Mouse (Mus musculus) retina, adult 2 months (tissue): Measurements from ENCODE around the gene Slc38a4.

Source experiments
- DNase-seq: peaks from one replicate; pipeline ENCODE4 v3.0.0-alpha.2; 2012; ENCODE audit warnings: low read depth, low spot score

Gene Slc38a4

GRCm38 (mm10) chr15:97055794-97056193, at the start of gene Slc38a4:
Slc38a4 (minus strand) TSS chr15:97055956.
- DNase-seq, result no peak

DNA sequence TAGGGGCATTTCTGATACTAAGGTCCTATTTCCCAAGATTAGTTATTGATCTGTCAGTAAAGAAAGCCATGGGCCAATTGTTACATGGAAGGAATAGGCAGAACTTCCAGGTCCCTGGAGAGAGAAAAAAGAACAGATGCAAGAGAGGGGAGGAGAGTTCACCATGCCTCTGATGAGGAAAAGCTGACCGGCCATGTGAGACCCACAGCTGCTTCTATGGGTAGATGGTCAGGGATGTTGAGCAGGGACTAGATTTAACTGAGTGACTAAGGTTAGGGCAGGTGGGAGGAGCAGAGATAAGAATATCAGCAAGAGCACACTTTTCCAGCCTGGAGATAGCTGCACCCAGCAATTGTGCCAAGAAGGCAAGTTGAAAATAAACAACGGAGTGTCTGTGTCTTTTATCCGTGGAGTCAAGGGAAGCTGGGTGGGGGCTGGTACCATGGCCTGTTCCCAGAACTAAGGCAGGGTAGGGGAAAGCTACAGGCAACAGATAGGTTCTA, 49.2 kb upstream of the Slc38a4 start:
- DNase-seq, result no peak

DNA sequence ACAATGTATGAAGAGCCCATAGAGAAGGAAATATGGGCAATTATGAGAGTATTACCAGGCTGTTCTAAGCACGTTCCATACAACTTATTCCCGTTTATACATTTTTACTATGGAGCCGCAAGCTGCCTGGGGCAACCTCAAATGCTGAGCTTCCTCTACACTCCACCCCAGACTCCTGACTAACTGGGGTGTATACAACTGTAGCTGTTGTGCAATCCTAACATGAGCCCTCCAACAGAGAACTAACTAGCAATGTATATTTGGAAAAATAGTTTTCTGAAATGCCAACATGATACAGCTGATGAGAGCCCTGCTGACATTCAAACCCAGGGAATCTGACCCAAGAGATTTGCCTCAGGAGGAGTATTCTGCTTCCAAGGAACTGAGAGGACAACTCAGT, 48.3 kb upstream of the Slc38a4 start:
- DNase-seq, result no peak

DNA sequence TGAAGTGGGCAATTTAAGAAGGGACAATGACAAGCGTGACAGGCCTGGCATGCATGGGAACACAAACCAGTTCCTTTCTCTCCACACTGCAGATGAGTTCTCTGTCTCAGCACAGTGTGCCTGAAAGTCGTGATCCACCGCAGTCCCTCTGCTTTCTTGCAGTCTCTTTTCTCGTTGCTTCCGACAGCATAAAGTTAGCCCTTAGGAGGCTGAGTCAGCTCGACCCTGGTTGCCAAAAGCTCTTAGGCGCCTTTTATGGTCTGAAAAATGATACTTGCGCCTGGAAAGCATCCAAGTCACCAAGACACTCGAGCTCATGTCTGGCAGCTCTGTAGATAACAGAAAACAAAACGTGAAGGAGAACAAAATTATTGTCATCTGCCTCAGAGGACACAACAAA, 47.1 kb upstream of the Slc38a4 start:
- no peak for DNase-seq

- DNase-seq, result no peak
These were observed 46.4 kb upstream of the Slc38a4 start for GRCm38 (mm10) chr15:97102181-97102580.

GRCm38 (mm10) chr15:97099101-97099500, 43.3 kb upstream of the Slc38a4 start:
- no peak for DNase-seq

- no peak for DNase-seq
These were observed 41.8 kb upstream of the Slc38a4 start for GRCm38 (mm10) chr15:97097548-97097947.

GRCm38 (mm10) chr15:97089526-97089925, 33.8 kb upstream of the Slc38a4 start:
- DNase-seq, result no peak

DNA sequence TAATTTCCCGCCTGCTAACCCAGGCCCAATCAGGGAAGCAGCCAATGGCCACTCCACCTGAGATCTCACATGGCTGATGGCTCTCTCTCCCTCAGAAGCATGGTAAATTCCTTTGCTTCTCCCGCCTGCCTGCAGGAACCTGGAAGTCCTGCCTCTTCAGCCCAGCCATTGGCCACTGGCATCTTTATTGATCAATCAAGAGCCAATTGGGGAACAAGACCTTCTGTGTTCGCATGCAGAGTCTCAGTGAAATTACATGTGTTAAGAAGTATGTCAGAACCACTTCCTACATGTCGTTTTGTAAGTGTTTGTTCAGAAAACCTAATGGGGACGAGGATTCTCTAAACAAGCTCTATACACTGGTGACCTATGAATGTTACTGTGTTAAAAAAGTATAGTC, 30.1 kb upstream of the Slc38a4 start:
- no peak for DNase-seq

DNA sequence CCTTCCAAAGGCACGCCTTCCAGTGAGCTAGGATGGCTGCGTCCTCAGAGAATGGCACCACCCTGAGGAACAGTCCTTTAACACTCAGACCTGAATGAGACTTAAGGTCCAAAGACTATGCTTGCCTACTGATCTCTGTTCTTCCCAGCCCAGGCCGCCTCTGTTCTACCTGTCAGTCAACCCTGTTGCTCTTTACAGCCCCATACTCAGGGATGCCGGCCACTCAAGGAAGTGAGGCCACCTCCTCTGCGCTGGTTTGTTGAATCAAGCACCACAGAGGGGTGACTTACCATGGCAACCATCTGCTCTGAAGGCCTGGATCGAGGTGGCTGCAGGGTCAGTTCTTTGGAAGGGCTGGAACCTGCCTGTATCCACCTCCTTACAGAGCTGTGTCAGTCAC, 21.9 kb upstream of the Slc38a4 start:
- no peak for DNase-seq

GRCm38 (mm10) chr15:97076092-97076491, 20.3 kb upstream of the Slc38a4 start:
- no peak for DNase-seq

DNA sequence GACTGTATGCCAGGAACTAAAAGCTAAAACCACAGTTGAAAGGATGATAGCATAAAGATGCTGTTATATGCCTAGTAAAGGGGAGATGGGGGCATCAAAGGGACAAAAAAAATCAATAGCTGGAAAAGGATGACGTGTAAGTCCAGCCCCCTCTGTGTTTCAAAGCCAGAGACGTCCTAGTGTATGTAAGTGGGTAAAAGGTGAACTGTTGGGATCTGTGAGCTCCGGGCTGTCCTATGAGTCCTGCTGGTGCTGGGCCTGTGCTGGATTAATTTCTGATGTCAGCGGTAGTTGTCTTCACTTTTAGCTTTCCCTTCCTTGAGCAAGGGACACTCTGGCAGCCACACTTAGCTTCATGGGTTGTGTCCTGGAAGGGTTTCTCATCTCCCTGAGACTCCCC, 19.5 kb upstream of the Slc38a4 start:
- DNase-seq, result no peak

- DNase-seq, result no peak
These were observed 17.4 kb upstream of the Slc38a4 start for GRCm38 (mm10) chr15:97072859-97073826.

GRCm38 (mm10) chr15:97067340-97068136, 11.8 kb upstream of the Slc38a4 start:
- DNase-seq, result no peak

DNA sequence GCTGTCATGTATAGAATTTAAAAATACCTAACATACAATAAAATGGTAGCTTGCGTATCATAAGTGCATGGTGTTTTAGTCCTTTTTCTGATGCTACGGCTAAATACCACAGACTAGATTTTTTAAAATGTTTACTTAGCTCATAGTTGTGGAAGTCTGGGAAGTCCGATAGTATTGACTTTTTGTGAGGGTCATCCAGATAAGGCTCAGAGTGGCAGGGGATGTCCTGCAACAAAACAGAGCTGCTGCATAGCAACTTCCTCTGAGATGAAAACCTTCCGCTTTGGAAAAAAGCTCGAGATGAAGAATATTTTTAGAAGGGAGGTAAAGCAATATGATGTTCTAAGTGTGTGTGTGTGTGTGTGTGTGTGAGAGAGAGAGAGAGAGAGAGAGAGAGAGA, 11.2 kb upstream of the Slc38a4 start:
- no peak for DNase-seq

- DNase-seq, result no peak
These were observed 7.5 kb upstream of the Slc38a4 start for GRCm38 (mm10) chr15:97063211-97063610.

DNA sequence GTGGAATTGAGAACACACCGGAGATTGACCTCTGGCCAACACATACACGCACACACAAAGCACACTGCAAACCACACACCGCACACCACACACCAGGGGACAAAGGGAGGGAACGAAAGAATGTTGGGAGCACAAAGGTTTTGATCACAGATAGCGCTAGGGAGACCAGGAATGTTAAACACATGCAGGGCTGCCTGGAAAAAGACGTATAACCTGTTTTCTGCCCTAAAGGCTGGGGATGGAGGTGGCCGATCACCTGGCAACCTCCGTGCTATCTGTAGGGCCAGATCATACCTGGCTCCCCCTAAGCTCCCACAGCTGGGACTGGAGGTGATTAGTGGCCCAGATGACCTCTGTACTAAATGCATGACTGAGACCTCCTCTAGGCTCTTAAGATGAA, 5.2 kb upstream of the Slc38a4 start:
- no peak for DNase-seq

GRCm38 (mm10) chr15:97060571-97060970, 4.8 kb upstream of the Slc38a4 start:
- no peak for DNase-seq

DNA sequence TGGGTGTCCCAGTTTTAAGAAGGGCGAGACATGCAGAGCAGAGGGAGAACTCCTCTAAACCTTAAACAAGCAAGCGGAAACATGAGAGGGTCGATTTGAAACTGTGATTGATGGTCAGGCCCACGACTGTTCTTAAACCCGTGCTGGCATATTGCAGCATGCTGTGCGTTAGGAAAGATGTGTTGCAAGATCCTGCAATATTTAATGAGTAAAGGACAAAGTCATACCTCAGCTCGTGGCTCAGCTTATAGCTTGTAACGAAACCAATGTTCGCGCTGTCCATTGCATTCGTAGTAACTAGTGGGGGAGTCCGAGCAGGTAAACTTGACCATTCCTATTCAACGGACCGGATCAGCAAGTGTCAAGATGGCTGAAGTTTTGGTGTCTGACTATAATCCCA, 4.3 kb upstream of the Slc38a4 start:
- DNase-seq, result no peak

- no peak for DNase-seq
These were observed 3.6 kb upstream of the Slc38a4 start for GRCm38 (mm10) chr15:97059071-97060041.

DNA sequence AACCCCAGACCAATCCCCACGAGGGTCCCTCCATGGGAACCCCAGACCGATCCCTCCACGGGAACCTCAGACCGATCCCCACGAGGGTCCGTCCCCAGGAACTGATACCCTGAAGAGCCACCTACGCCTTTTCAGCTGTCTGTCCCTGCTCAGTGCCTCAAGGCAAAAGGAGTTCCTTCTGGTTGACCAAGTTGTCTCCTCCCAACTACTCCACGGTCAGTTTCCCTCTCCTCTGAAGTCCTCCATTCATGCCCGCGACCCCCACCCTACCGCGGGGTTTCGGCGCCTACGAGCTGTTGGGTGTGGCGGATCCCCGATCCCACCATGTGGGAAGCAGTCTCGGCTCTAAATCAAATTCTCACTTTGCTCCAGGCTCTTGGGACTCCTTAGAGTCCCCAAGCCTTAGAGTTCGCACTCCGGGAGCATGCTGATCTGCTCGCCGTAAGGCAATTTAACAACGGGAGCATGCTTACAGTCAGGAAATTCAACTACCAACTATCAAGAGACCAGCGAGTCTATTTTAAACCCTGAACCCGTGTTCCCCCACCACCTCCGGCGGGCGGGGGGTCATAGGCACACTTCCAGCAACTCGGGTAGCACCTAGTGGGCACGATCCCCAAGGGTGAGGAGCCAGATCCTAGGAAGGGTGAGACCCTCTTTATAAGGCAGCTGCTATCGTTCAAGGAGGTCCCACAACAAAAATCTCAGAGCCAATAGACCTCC, 828 bp downstream of the Slc38a4 start:
- DNase-seq, result no peak
